Mouse (Mus musculus) forebrain, postnatal 0 days (tissue): ENCODE results near the gene Aff1. TPM values are rescaled to one million over a fixed set of nuclear protein-coding genes. Genes with fewer than 3 reads are reported as not detected.
A peak's percentile ranks its signal among the peaks of the same experiment; 100 is the strongest.

Experiments used
- ATAC-seq: fragments of 200-750 bp; cut with Nextera tagmentation; 2 replicates; pipeline ENCODE4 v1.8.0; 2017; ENCODE audit warnings: mild to moderate bottlenecking, moderate library complexity
- DNase-seq: peaks from one replicate; pipeline ENCODE4 v3.0.0-alpha.2; 2015
- H3K27ac ChIP-seq: fragments of 300-500 bp; sonication (generic); 2 replicates; pipeline ENCODE4 v1.5.1; 2014; ENCODE audit warnings: low read depth, mild to moderate bottlenecking, antibody characterized with exemption, low read length, moderate library complexity, mixed read lengths
- H3K27me3 ChIP-seq: fragments of 300-500 bp; sonication (generic); 2 replicates; pipeline ENCODE4 v1.6.1; 2014; ENCODE audit warnings: mild to moderate bottlenecking, low read length, mixed read lengths; ENCODE audit not compliant: insufficient read depth
- H3K36me3 ChIP-seq: fragments of 300-500 bp; sonication (generic); 2 replicates; pipeline ENCODE4 v1.6.1; 2014; ENCODE audit warnings: mild to moderate bottlenecking, moderate library complexity; ENCODE audit not compliant: insufficient read depth
- H3K4me1 ChIP-seq: fragments of 300-500 bp; sonication (generic); 2 replicates; pipeline ENCODE4 v1.6.1; 2014; ENCODE audit warnings: antibody characterized with exemption; ENCODE audit not compliant: insufficient read depth
- H3K4me2 ChIP-seq: fragments of 300-500 bp; sonication (generic); 2 replicates; pipeline ENCODE4 v1.6.1; 2014; ENCODE audit warnings: low read depth, mild to moderate bottlenecking, moderate library complexity
- H3K4me3 ChIP-seq: fragments of 300-500 bp; sonication (generic); 2 replicates; pipeline ENCODE4 v1.5.1; 2014; ENCODE audit warnings: low read depth, low read length, mixed read lengths
- H3K9ac ChIP-seq: fragments of 300-500 bp; sonication (generic); 2 replicates; pipeline ENCODE4 v1.6.1; 2014; ENCODE audit warnings: mild to moderate bottlenecking
- H3K9me3 ChIP-seq: fragments of 300-500 bp; sonication (generic); 2 replicates; pipeline ENCODE4 v1.6.1; 2016; ENCODE audit warnings: low read length
- CTCF ChIP-seq: sonication (generic); IDR thresholded peaks from 2 replicates; pipeline ENCODE4 v1.5.1; 2016; ENCODE audit warnings: antibody characterized with exemption, control low read depth, low read depth
- WGBS: fragments of 180-500 bp; shearing (Covaris S2); extraction: QIAGEN DNeasy Blood & Tissue Kit; methylation state at CpG from one replicate; pipeline ENCODE4 v1.1.7; 2014; 5-methylcytosine and 5-hydroxymethylcytosine counted together
- polyA plus RNA-seq: library from polyadenylated mRNA; unstranded; fragments of >200 nt; fragmentation: Nextera tagmentation; extraction: Ambion mirVana; gene quantifications from 2 replicates; pipeline ENCODE4 v1.2.1, GENCODE M21; 2015
- total RNA-seq: library from RNA; depleted of rRNA; stranded (reverse); fragments of >200 nt; gene quantifications from 2 replicates; pipeline ENCODE4 v1.2.3, GENCODE M21; 2014

Gene Aff1
- total and polyA plus RNA-seq, 2 experiments from 2014 or later: 1.0 to 4.0 TPM

DNA sequence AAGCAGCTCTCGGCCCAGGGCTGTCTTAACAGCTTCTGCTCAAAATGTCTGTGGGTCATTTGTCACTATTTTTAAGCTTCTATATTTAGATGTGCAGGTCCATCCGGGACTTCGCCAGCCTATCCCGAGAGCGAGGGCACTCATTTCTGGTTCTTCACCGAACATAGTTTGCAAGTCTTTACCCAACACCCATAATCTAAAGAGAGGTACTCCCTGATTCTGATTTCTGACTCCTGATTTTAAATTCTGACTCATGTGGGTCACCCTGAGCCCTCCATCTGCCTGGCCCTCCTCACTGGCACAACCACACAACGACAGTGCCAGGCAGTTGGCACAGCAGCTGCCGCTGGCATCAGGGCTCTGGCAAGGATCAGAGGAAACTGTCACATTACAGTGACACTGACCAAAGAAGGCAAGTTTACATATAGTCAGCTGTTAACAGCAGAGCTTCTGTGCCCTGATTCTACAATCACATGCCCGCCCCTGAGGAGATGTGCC, 97.5 kb downstream of the Aff1 start:
- WGBS: 60% methylated on average over 9 of the region's 9 CpGs
- no peaks in the 10 kb centered on the region for H3K36me3 ChIP-seq
- peak; percentile 72 for DNase-seq
- H3K4me2 ChIP-seq: no peak overlapping the region
- H3K27me3 ChIP-seq: no peaks in the 10 kb centered on the region
- 0 out of 2 replicates have a peak, but pooled peaks cover 5% of the 10 kb centered on the region for H3K4me1 ChIP-seq
- no peak for TF ChIP-seq CTCF
- no peak overlapping the region for H3K9ac ChIP-seq
- no peak overlapping the region; the same call in 1 of the 2 replicates for H3K27ac ChIP-seq
- H3K4me3 ChIP-seq: no peak overlapping the region
- H3K9me3 ChIP-seq: no peaks in the 10 kb centered on the region
- ATAC-seq: peak; percentile 92

DNA sequence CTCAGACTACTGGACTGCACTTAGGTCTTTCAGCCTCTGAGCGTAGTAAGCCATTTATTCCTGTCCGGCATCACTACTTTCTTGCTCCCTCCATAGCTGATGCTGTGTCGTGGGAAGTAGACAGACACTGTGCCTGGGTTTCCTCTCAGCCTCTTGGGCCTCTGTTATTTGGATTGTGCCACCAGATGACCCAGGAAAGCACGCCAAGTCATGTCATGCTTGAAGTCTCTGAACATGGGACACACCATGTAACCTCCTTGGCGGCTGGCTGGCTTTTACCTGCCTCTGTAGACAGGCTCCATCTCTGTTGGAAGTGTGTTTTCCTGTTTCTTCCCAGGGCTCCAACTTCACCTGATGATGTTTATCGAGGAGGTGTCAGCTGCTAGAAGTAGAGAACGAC, 99.6 kb downstream of the Aff1 start:
- Histone ChIP-seq H3K36me3 (no peaks in the 10 kb centered on the region), H3K9ac (no peak overlapping the region), H3K4me1 (0 out of 2 replicates have a peak, but pooled peaks cover 5% of the 10 kb centered on the region), H3K27ac (no peak overlapping the region), H3K4me2 (no peak overlapping the region), H3K27me3 (no peaks in the 10 kb centered on the region), H3K4me3 (no peak overlapping the region), H3K9me3 (no peaks in the 10 kb centered on the region)
- WGBS: 89% methylated on average over 7 of the region's 7 CpGs
- ATAC-seq: no peak
- DNase-seq: no peak
- no peak for TF ChIP-seq CTCF

DNA sequence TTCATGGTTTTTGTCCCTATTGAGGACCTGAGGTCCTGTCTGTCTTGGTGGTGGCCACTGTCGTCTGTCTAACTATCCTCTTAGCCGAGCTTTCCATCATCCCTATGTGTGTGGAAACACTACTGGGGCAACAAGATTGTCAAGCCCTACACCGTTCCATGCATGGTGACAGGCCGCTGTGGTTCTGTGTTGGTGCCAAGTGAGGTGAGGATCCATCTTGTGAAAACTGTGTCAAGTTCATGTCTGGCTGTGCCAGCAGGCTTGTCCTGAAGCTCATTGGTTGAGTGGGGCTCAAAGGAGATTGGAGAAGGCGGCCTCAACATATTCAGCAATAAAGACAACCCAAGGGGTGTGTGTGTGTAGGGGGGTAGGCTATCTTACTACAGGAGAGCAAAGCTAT, 102.9 kb downstream of the Aff1 start:
- no peak for TF ChIP-seq CTCF
- H3K9me3 ChIP-seq: no peaks in the 10 kb centered on the region
- ATAC-seq (no peak), DNase-seq (no peak)
- no peaks in the 10 kb centered on the region for H3K36me3 ChIP-seq
- WGBS: 91% methylated on average over 5 of the region's 5 CpGs
- H3K27me3 ChIP-seq: no peaks in the 10 kb centered on the region
- no peak overlapping the region for H3K27ac ChIP-seq
- H3K4me1 ChIP-seq: peaks cover 5% of the 10 kb centered on the region; the same call in 1 of the 2 replicates
- H3K4me2 ChIP-seq: no peak overlapping the region
- no peak overlapping the region for H3K4me3 ChIP-seq
- H3K9ac ChIP-seq: no peak overlapping the region

DNA sequence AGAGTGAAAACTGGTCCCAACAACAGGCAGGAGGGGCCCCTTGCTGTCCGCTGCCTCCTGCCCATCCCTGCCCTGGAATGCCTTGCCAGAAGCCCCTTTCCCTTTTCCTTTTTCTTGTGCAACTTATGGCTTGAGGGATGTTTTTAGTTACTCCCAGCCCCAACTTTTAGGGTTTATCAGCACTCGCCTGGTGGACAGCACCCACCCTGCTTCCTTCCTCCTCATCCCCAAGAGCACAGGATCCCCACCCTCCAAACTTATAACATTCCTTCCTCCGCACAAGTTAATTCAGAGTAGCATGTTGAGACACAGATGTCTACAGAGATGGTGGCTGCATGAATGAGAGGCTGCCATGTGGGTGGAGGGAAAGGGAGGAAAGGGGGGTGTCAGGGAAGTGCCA, 103.9 kb downstream of the Aff1 start:
- Histone ChIP-seq H3K9me3 (no peaks in the 10 kb centered on the region), H3K4me1 (peaks cover 5% of the 10 kb centered on the region; the same call in 1 of the 2 replicates), H3K27ac (no peak overlapping the region), H3K4me2 (no peak overlapping the region), H3K9ac (no peak overlapping the region), H3K27me3 (no peaks in the 10 kb centered on the region), H3K4me3 (no peak overlapping the region), H3K36me3 (no peaks in the 10 kb centered on the region)
- no peak for ATAC-seq
- TF ChIP-seq CTCF: no peak
- no peak for DNase-seq
- WGBS: 87% methylated on average over 3 of the region's 3 CpGs

DNA sequence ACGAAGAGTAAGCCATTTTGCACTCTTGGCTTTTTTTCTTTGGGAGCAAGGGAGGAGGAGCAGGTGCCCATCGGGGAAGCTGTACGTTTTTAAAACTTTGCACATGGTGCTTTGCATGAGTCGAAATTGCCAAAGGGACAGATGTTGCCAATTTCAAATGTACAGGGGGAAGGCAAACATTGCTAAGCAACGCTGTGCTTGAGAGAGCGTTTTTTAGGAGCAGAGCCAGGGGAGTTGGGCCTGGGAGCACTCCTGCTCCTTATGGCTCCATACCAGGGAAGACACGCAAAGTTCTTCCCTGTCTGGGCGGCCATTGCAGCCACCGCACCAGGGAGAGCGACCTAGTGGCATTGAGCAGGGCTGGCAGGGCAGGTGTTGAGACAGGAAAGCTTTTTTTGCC, 105.6 kb downstream of the Aff1 start:
- WGBS: 37% methylated on average over 10 of the region's 10 CpGs
- TF ChIP-seq CTCF: no peak
- peak; percentile 90 for ATAC-seq
- H3K4me1 ChIP-seq: peaks cover 5% of the 10 kb centered on the region; the same call in 1 of the 2 replicates
- no peaks in the 10 kb centered on the region for H3K9me3 ChIP-seq
- H3K4me3 ChIP-seq: no peak overlapping the region
- H3K36me3 ChIP-seq: no peaks in the 10 kb centered on the region
- no peak overlapping the region for H3K27ac ChIP-seq
- H3K9ac ChIP-seq: no peak overlapping the region
- no peak overlapping the region for H3K4me2 ChIP-seq
- peak; percentile 77 for DNase-seq
- no peaks in the 10 kb centered on the region for H3K27me3 ChIP-seq

DNA sequence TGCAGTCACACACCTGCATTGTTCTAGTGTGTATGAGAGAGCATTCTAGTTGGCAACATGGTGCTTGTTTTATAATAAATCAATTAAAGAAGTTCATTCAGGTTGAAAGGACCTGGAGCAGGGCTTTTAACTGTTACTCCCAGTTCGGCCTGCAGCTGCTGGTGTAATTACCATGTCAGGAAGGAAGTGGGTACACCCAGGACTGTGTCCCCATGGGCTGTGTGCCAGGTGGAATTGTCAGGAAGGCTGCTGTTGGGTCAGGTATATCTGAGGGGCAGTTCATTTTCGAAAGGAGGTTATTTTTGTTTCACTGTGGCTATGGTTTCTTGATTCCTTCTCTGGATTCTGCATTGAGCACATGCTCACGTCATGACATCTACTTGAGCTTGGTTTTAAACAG, 107.3 kb downstream of the Aff1 start:
- no peak for DNase-seq
- Histone ChIP-seq H3K9me3 (no peaks in the 10 kb centered on the region), H3K9ac (no peak overlapping the region), H3K36me3 (no peaks in the 10 kb centered on the region), H3K27ac (no peak overlapping the region), H3K4me1 (peaks cover 11% of the 10 kb centered on the region), H3K27me3 (no peaks in the 10 kb centered on the region), H3K4me3 (no peak overlapping the region), H3K4me2 (no peak overlapping the region)
- WGBS: 75% methylated on average over 3 of the region's 3 CpGs
- TF ChIP-seq CTCF: no peak
- no peak for ATAC-seq

DNA sequence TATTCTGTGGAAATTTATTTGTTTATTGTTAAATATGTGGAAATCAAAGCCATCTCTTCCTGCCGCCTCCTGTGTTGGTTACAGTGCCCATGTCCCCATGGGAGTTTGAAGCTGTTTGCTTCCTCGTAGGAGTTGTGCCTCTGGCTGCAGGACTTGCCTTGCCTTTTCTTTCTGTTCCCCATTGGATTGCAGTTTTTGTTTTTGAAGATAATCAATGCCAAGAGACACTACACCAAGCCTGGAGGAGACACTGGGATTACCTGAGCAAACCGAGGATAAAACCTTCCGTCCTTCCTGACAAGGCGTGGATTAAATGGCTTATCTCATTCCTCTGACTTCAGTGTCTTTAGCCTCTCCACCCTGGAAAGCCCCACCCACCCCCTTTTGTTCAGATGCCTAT, 107.8 kb downstream of the Aff1 start:
- H3K27me3 ChIP-seq: no peaks in the 10 kb centered on the region
- no peak for ATAC-seq
- H3K9me3 ChIP-seq: no peaks in the 10 kb centered on the region
- TF ChIP-seq CTCF: no peak
- H3K4me3 ChIP-seq: no peak overlapping the region
- no peak overlapping the region for H3K27ac ChIP-seq
- H3K4me2 ChIP-seq: no peak overlapping the region
- H3K36me3 ChIP-seq: no peaks in the 10 kb centered on the region
- 63% methylated on average over 5 of the region's 5 CpGs for WGBS
- no peak overlapping the region for H3K9ac ChIP-seq
- no peak for DNase-seq
- peaks cover 11% of the 10 kb centered on the region for H3K4me1 ChIP-seq
